Mouse (Mus musculus): Measurements from ENCODE around the gene Spen.

Spen gene

GRCm38 (mm10) chr4:141528938-141529337 lies 9.5 kb downstream of the Spen start:
- no peak for DNase-seq (ENCODE audit: low spot score)

- no peak for DNase-seq (ENCODE audit: low spot score)
Measured at GRCm38 (mm10) chr4:141526936-141527650, 11.3 kb downstream of the Spen start.

- no peak for DNase-seq (ENCODE audit: low spot score)
Measured at GRCm38 (mm10) chr4:141525940-141526339, 12.5 kb downstream of the Spen start.

GRCm38 (mm10) chr4:141524658-141525057 lies 13.7 kb downstream of the Spen start:
- no peak for DNase-seq (ENCODE audit: low spot score)

GRCm38 (mm10) chr4:141523128-141523527 lies 15.3 kb downstream of the Spen start:
- DNase-seq (ENCODE audit: low spot score), result no peak

GRCm38 (mm10) chr4:141518386-141518785 lies 20.0 kb downstream of the Spen start:
- DNase-seq (ENCODE audit: low spot score), result no peak

GRCm38 (mm10) chr4:141514179-141514641 lies 24.2 kb downstream of the Spen start:
- no peak for DNase-seq (ENCODE audit: low spot score)

GRCm38 (mm10) chr4:141512145-141512544 lies 26.3 kb downstream of the Spen start:
- DNase-seq (ENCODE audit: low spot score), result no peak

GRCm38 (mm10) chr4:141510457-141510856 lies 27.9 kb downstream of the Spen start:
- no peak for DNase-seq (ENCODE audit: low spot score)

GRCm38 (mm10) chr4:141506893-141507292 lies 31.5 kb downstream of the Spen start:
- peak; percentile 26 for DNase-seq (ENCODE audit: low spot score)

GRCm38 (mm10) chr4:141506352-141506751 lies 32.0 kb downstream of the Spen start:
- peak; percentile 77 for DNase-seq (ENCODE audit: low spot score)

GRCm38 (mm10) chr4:141505810-141506209 lies 32.6 kb downstream of the Spen start:
- no peak for DNase-seq (ENCODE audit: low spot score)

GRCm38 (mm10) chr4:141504471-141504870 lies 33.9 kb downstream of the Spen start:
- no peak for DNase-seq (ENCODE audit: low spot score)

- DNase-seq (ENCODE audit: low spot score), result no peak
Measured at GRCm38 (mm10) chr4:141502723-141503122, 35.7 kb downstream of the Spen start.

- no peak for DNase-seq (ENCODE audit: low spot score)
Measured at GRCm38 (mm10) chr4:141501058-141501457, 37.3 kb downstream of the Spen start.

- no peak for DNase-seq (ENCODE audit: low spot score)
Measured at GRCm38 (mm10) chr4:141500637-141501036, 37.8 kb downstream of the Spen start.

- DNase-seq (ENCODE audit: low spot score), result no peak
Measured at GRCm38 (mm10) chr4:141488670-141489069, 49.7 kb downstream of the Spen start.

- no peak for DNase-seq (ENCODE audit: low spot score)
Measured at GRCm38 (mm10) chr4:141487581-141487980, 50.8 kb downstream of the Spen start.

- no peak for DNase-seq (ENCODE audit: low spot score)
Measured at GRCm38 (mm10) chr4:141484071-141484470, 54.3 kb downstream of the Spen start.

GRCm38 (mm10) chr4:141479411-141479810 lies 59.0 kb downstream of the Spen start:
- no peak for DNase-seq (ENCODE audit: low spot score)

- DNase-seq (ENCODE audit: low spot score), result no peak
Measured at GRCm38 (mm10) chr4:141478794-141479193, 59.6 kb downstream of the Spen start.

GRCm38 (mm10) chr4:141478225-141478624 lies 60.2 kb downstream of the Spen start:
- no peak for DNase-seq (ENCODE audit: low spot score)

GRCm38 (mm10) chr4:141477681-141478102 lies 60.7 kb downstream of the Spen start:
- DNase-seq (ENCODE audit: low spot score), result no peak

- DNase-seq (ENCODE audit: low spot score), result no peak
Measured at GRCm38 (mm10) chr4:141474431-141474830, 64.0 kb downstream of the Spen start.
